Mouse (Mus musculus) lung, embryonic 15.5 days (tissue): ENCODE data around the gene Adamts18. TPM values are rescaled to one million over a fixed set of nuclear protein-coding genes. Genes with fewer than 3 reads are reported as not detected.

Experiments used
- ATAC-seq: fragments of 200-750 bp; cut with Nextera tagmentation; 2 replicates; pipeline ENCODE4 v1.8.0; 2017; ENCODE audit warnings: moderate number of reproducible peaks, borderline replicate concordance; ENCODE audit not compliant: low FRiP score, low TSS enrichment; ENCODE audit errors: extremely low read depth
- H3K27ac ChIP-seq: fragments of 300-500 bp; sonication (generic); 2 replicates; pipeline ENCODE4 v1.5.1; 2015; ENCODE audit warnings: moderate library complexity, mild to moderate bottlenecking, inconsistent platforms
- H3K27me3 ChIP-seq: fragments of 300-500 bp; sonication (generic); 2 replicates; pipeline ENCODE4 v1.6.1; 2015; ENCODE audit warnings: inconsistent platforms
- H3K36me3 ChIP-seq: fragments of 300-500 bp; sonication (generic); 2 replicates; pipeline ENCODE4 v1.6.1; 2015; ENCODE audit warnings: inconsistent platforms
- H3K4me1 ChIP-seq: fragments of 300-500 bp; sonication (generic); 2 replicates; pipeline ENCODE4 v1.6.1; 2015; ENCODE audit warnings: inconsistent platforms
- H3K4me2 ChIP-seq: fragments of 300-500 bp; sonication (generic); 2 replicates; pipeline ENCODE4 v1.6.1; 2015; ENCODE audit warnings: inconsistent platforms, mild to moderate bottlenecking, moderate library complexity
- H3K4me3 ChIP-seq: fragments of 300-500 bp; sonication (generic); 2 replicates; pipeline ENCODE4 v1.5.1; 2015; ENCODE audit warnings: mild to moderate bottlenecking, inconsistent platforms
- H3K9ac ChIP-seq: fragments of 300-500 bp; sonication (generic); 2 replicates; pipeline ENCODE4 v1.6.1; 2015; ENCODE audit warnings: inconsistent platforms
- H3K9me3 ChIP-seq: fragments of 300-500 bp; sonication (generic); 2 replicates; pipeline ENCODE4 v1.6.1; 2016; ENCODE audit warnings: inconsistent platforms
- WGBS: fragments of 180-500 bp; shearing (Covaris S2); methylation state at CpG from one replicate; pipeline ENCODE4 v1.1.7; 2015; 5-methylcytosine and 5-hydroxymethylcytosine counted together
- polyA plus RNA-seq: library from polyadenylated mRNA; unstranded; fragments of >200 nt; fragmentation: Nextera tagmentation; extraction: Ambion mirVana; gene quantifications from 2 replicates; pipeline ENCODE4 v1.2.1, GENCODE M21; 2015

The Adamts18 gene
- polyA plus RNA-seq, 1 experiment from 2014 or later, result 10.7 TPM

DNA sequence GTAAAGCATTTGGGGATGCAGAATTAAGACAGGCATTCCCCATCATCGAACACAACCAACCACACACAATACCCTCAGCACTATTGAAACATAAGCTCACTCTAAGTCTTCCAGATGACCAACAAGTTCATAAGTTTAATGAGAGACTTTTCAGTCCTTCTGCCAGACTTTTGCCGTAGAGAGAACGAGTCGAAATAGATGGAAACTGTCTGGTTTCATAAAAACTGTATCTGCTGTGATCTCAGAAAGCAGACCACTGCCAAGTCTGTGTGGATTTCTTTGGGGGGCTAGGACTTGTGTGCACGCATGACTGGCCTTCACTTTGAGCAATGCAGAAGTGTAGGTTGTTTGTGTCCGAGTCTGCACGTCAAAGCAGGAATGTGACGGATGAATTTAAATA lies 123.2 kb downstream of the Adamts18 start:
- ATAC-seq, result no peak
- H3K27me3 ChIP-seq, result no peaks in the 10 kb centered on the region
- no peak overlapping the region for H3K4me2 ChIP-seq
- H3K4me1 ChIP-seq, result peaks cover 15% of the 10 kb centered on the region
- H3K4me3 ChIP-seq, result no peak overlapping the region
- no peak overlapping the region for H3K9ac ChIP-seq
- no peaks in the 10 kb centered on the region for H3K9me3 ChIP-seq
- H3K36me3 ChIP-seq, result no peaks in the 10 kb centered on the region
- WGBS, result 41% methylated on average over 8 of the region's 8 CpGs
- H3K27ac ChIP-seq, result no peak overlapping the region

DNA sequence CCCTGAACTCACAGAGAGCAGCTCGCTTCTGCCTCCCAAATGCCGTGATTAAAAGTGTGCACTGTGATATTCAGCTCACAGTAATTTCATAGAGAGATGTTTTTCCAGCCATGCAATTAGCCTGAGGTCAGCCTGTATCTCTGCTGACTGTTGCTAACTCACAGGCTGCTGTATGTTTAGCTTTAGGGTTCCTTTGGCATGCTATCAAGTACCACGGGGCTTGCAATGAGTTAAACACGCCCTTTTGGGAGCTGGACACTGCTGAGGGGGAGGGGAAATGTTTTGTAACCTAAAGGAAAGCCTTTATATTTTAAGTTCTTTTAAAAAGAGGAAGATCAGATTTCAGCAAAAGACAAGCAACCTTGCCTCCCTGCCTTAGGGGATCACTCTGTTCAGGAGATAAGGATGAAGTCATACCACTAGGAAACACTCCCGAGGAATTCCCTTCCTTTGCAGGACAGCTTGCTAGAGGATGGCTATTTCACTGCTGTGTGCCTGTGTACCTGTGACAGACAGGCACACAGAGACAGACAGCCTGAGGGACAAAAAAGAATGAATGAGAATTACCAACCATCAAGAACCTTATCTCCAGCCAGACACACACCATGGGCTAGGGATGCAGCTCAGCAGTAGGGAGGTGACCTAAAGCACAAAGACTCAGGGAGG lies 124.5 kb downstream of the Adamts18 start:
- Histone ChIP-seq H3K4me3 (no peak overlapping the region), H3K9me3 (no peaks in the 10 kb centered on the region), H3K9ac (no peak overlapping the region), H3K4me1 (peaks cover 15% of the 10 kb centered on the region), H3K4me2 (no peak overlapping the region), H3K36me3 (no peaks in the 10 kb centered on the region), H3K27ac (no peak overlapping the region), H3K27me3 (no peaks in the 10 kb centered on the region)
- 26% methylated on average over 5 of the region's 5 CpGs for WGBS
- peak; percentile 55; the same call in 1 of the 2 replicates for ATAC-seq

DNA sequence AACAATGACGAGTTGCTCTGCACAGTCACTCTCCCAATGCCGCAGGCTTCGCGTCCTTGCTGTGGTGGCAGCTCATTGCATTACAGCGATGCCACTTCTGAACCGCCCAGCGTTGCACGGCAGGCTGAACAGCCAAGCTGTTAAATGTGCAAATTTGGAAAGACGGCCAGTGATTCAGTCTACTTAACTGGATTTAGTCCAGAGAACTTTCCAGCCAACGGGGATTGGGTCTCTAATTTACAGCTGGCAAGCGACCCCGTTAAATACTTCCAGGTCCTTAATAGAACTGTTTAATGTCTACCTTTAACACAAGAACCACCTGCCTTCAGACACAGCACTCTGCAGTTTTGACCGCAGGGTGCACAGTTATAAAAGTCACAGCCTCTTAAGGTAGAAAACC lies 127.1 kb downstream of the Adamts18 start:
- WGBS, result 83% methylated on average over 13 of the region's 13 CpGs
- no peak for ATAC-seq
- H3K9me3 ChIP-seq, result no peaks in the 10 kb centered on the region
- H3K4me3 ChIP-seq, result no peak overlapping the region
- H3K4me2 ChIP-seq, result no peak overlapping the region
- H3K9ac ChIP-seq, result no peak overlapping the region
- no peaks in the 10 kb centered on the region for H3K27me3 ChIP-seq
- H3K36me3 ChIP-seq, result no peaks in the 10 kb centered on the region
- H3K27ac ChIP-seq, result no peak overlapping the region
- peaks cover 15% of the 10 kb centered on the region for H3K4me1 ChIP-seq

DNA sequence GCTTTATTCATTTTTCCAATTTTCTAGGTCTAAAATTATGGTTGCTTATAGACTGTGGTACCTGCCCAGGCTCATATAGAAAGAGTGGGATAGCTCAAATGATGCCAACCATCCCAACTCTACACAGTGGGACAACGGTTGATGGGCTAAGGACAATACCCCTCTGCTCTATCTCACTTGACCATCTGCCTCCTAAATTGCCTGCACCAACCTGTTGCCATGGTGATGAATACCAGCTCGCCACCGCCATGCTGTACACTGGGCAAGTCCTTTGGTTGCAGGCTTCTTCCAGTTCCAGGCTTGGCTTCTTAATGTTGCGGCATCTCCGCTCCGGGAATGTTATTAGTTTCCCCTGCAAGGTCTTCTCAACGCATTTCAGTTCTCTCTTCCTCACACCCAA lies 143.6 kb downstream of the Adamts18 start:
- Histone ChIP-seq H3K27me3 (no peaks in the 10 kb centered on the region), H3K27ac (no peak overlapping the region), H3K9ac (no peak overlapping the region), H3K36me3 (no peaks in the 10 kb centered on the region), H3K4me1 (no peaks in the 10 kb centered on the region), H3K4me2 (no peak overlapping the region), H3K9me3 (no peaks in the 10 kb centered on the region), H3K4me3 (no peak overlapping the region)
- ATAC-seq, result no peak
- WGBS, result 78% methylated on average over 7 of the region's 7 CpGs

DNA sequence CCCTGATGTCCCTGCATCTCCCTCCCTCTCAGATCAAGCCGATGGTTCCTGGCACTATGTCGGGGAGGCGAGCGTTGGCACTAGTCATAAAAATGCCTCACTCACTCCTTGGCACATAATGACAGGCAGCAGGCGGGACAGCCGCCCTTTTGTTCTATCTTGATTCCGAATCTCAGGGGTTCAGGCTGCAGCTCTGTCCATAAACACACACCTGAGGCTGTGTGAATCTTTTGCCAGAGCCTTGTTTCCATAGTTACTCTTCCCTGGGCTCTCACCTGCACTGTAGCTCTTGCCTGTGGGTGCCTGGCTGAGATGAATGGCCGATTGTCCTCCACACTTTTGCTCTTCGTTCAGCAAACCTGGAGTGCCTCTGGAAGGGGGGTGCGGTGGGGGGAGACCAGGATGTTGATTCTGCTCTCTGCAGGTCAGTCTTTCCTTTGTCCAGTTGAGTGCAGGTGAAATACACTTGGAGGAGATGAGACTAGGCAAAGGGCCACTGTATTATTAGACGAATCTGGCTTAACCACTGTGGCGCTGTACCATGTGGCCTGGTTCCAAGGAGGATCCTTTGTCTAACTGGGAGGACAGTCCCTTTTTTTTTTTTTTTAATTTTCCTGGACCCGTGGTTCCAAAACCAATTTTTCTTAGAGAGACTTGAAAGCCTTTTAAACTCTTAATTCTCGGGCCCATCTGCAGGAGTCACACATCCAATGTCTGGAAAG lies 156.8 kb downstream of the Adamts18 start:
- no peaks in the 10 kb centered on the region for H3K9me3 ChIP-seq
- H3K4me1 ChIP-seq, result peaks cover 9% of the 10 kb centered on the region; the same call in 1 of the 2 replicates
- ATAC-seq, result peak; percentile 84

DNA sequence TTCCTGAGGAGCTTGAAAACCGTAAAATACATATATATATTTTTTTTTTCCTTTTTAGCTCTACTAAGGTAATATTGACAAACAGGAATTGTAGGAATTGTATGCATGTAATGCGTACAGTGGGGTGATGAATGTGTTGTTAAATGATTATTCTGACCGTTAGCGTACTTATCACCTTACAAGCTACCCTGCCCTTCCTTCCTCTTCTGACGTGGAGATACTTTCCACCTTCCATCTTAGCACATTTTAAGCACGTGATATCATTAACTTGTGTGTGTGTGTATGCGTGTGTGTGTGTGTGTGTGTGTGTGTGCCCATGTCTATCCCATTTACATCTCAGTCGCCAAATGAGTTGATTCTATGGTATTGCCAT lies 160.0 kb downstream of the Adamts18 start:
- no peak overlapping the region for H3K4me3 ChIP-seq
- no peaks in the 10 kb centered on the region for H3K36me3 ChIP-seq
- H3K9me3 ChIP-seq, result no peaks in the 10 kb centered on the region
- H3K9ac ChIP-seq, result no peak overlapping the region
- H3K27ac ChIP-seq, result peak overlapping the region; percentile 48
- peak overlapping the region; percentile 33 for H3K4me2 ChIP-seq
- no peaks in the 10 kb centered on the region for H3K27me3 ChIP-seq
- no peak for ATAC-seq
- WGBS, result 62% methylated on average over 8 of the region's 8 CpGs
- H3K4me1 ChIP-seq, result 0 out of 2 replicates have a peak, but pooled peaks cover 9% of the 10 kb centered on the region

More for the DNA sequence above, 156.8 kb downstream of the Adamts18 start:
- H3K4me3 ChIP-seq, result no peak overlapping the region
- H3K27me3 ChIP-seq, result no peaks in the 10 kb centered on the region
- H3K4me2 ChIP-seq, result peak overlapping the region; percentile 13; the same call in 1 of the 2 replicates
- no peaks in the 10 kb centered on the region for H3K36me3 ChIP-seq
- WGBS, result 43% methylated on average over 14 of the region's 14 CpGs
- peak overlapping the region; percentile 81 for H3K27ac ChIP-seq
- no peak overlapping the region for H3K9ac ChIP-seq

DNA sequence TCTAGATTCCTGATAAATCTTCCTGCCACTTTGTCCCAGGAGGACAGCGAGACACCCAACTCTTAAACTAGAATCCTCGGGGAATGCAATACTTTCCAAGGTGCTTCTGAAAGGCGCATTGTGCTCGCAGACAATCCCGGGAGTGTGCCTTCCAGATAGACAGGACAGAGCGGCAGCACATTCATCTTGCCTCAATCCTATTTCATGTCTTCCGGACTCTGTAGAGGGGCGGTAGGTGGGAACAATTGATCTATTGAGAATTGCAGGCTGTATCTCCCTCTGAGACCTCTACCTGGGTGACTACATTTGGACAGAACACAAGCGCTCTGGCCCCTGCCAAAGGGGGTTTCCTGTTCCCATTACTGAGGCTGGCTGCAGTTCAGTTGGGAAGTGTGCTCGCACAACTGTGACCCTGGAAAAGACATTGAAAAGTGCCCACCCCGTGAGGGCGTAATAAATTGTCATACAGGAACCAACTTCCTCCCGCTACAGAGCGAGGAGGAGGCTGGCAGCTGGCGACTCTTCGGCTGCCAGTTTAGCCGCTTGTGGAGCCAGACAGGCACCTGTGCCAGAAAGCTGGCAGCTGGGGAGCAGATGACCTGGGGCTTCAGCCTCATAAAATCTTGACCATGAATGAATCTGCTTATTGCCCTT lies 160.5 kb downstream of the Adamts18 start:
- Histone ChIP-seq H3K9ac (no peak overlapping the region), H3K4me2 (peak overlapping the region; percentile 33), H3K36me3 (no peaks in the 10 kb centered on the region), H3K9me3 (no peaks in the 10 kb centered on the region), H3K27ac (peak overlapping the region; percentile 48), H3K4me3 (no peak overlapping the region), H3K4me1 (0 out of 2 replicates have a peak, but pooled peaks cover 9% of the 10 kb centered on the region), H3K27me3 (no peaks in the 10 kb centered on the region)
- WGBS, result 39% methylated on average over 17 of the region's 17 CpGs
- no peak for ATAC-seq

DNA sequence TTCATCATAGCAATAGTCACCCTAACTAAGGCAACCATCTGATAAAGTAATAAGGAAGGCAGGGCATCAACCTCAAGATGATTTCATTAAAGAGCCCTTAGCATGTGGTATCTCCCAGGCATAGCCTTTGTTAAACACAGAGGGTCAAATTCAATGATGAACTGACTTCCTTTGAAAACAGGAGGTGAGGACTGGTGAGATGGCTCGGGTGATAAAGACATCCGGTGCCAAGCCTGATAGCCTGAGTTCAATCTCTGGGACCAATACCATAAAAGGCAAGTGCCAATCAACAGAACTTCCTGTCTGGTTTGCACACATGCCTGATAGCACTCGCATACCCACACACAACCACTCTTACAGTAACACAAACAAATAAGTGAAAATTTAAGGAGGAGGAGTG lies 169.2 kb downstream of the Adamts18 start:
- no peak for ATAC-seq

DNA sequence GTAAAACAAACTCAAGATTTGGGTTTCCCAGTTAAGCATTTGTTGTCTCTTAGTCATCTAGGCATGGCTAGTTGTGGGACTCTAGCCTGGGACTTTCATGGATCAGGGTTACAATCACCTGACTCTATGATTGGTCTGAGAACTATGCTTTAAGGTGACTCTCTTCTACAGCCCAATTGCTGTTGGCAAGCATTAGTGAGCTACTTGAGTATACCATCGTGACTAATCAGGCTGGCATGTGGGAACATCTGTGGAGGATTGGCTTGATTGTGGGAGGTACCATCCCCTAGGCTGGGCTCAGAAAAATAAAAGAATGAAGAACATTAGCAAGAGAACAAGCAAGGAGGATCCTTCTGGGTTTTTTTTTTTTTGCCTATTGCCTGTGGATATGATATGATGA lies 171.7 kb downstream of the Adamts18 start:
- WGBS, result 94% methylated on average over 1 of the region's 1 CpGs
- Histone ChIP-seq H3K9me3 (no peaks in the 10 kb centered on the region), H3K36me3 (no peaks in the 10 kb centered on the region), H3K9ac (no peak overlapping the region), H3K4me3 (no peak overlapping the region), H3K4me1 (peaks cover 7% of the 10 kb centered on the region; the same call in 1 of the 2 replicates), H3K4me2 (no peak overlapping the region), H3K27me3 (no peaks in the 10 kb centered on the region), H3K27ac (no peak overlapping the region)
- ATAC-seq, result no peak

More for the DNA sequence above, 169.2 kb downstream of the Adamts18 start:
- WGBS, result 38% methylated on average over 3 of the region's 3 CpGs
- no peak overlapping the region for H3K4me2 ChIP-seq
- no peaks in the 10 kb centered on the region for H3K27me3 ChIP-seq
- no peaks in the 10 kb centered on the region for H3K9me3 ChIP-seq
- no peaks in the 10 kb centered on the region for H3K36me3 ChIP-seq
- H3K27ac ChIP-seq, result no peak overlapping the region
- no peak overlapping the region for H3K4me3 ChIP-seq
- no peak overlapping the region for H3K9ac ChIP-seq
- peaks cover 6% of the 10 kb centered on the region; the same call in 1 of the 2 replicates for H3K4me1 ChIP-seq

DNA sequence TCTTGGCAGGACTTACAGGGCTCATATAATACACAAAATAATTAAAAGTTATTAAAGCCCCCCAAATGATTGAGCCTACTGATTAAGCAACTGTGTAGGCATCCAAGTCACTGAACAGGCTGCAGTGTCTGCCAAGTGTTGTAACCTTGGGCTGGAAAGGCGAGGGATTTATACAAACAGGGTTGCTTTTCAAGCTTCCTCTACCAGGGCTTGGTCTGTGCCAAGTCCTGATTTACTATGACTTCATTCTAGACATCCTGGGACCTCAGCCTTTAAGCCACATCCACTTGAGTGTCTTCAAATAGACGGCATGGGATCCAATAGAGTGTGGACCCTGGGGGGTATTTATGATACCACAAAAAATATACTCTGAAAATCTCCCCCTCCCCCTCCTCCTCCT lies 173.3 kb downstream of the Adamts18 start:
- ATAC-seq, result peak; percentile 55; the same call in 1 of the 2 replicates
- Histone ChIP-seq H3K4me1 (peaks cover 7% of the 10 kb centered on the region; the same call in 1 of the 2 replicates), H3K27ac (no peak overlapping the region), H3K36me3 (no peaks in the 10 kb centered on the region), H3K4me2 (no peak overlapping the region), H3K4me3 (no peak overlapping the region), H3K9ac (no peak overlapping the region), H3K27me3 (no peaks in the 10 kb centered on the region), H3K9me3 (no peaks in the 10 kb centered on the region)
- WGBS, result 31% methylated on average over 2 of the region's 2 CpGs

DNA sequence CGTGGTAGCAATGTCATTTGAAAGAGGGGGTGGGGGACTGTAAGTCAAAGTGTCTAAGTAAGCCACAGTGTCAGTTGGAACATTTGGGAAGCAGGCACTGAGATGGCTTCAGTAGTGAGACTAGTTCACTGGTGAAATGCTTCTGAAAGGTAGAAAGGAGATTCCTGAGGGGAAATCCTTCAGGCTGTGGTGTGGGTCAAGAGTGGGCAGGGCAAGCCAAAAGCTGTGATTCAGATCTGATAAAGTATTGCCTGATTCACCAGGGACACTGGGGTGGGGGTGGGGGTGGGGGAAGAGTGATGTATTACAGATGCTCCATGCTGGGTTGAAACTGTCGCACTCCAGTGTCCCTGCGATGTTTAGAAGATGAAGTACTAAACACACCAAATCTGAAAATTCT lies 173.9 kb downstream of the Adamts18 start:
- H3K27ac ChIP-seq, result no peak overlapping the region
- H3K27me3 ChIP-seq, result no peaks in the 10 kb centered on the region
- H3K36me3 ChIP-seq, result no peaks in the 10 kb centered on the region
- H3K4me2 ChIP-seq, result no peak overlapping the region
- 38% methylated on average over 3 of the region's 3 CpGs for WGBS
- no peaks in the 10 kb centered on the region for H3K9me3 ChIP-seq
- ATAC-seq, result peak; percentile 8; the same call in 1 of the 2 replicates
- peaks cover 7% of the 10 kb centered on the region; the same call in 1 of the 2 replicates for H3K4me1 ChIP-seq
- H3K4me3 ChIP-seq, result no peak overlapping the region
- H3K9ac ChIP-seq, result no peak overlapping the region

DNA sequence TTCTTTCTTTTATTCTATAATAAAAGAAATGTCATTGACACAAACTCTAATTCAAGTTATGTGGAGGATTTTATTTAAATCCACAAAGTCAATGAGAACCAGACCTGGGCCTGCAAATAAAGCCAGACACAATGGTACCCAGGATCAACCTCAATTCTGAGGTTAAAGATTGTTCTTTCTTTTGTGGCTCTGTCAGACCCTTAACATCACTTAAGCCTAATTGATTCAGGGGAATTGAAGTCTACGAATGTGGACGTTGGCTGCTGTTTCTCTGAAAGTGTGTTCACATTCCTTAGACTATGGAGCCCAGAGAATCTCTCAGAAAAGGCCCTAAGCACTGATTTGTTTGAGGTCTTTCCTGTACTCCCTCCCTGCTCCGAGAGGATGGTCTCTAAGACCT lies 175.2 kb downstream of the Adamts18 start:
- Histone ChIP-seq H3K9ac (no peak overlapping the region), H3K36me3 (no peaks in the 10 kb centered on the region), H3K27me3 (no peaks in the 10 kb centered on the region), H3K27ac (no peak overlapping the region), H3K4me3 (no peak overlapping the region), H3K4me2 (no peak overlapping the region), H3K4me1 (peaks cover 7% of the 10 kb centered on the region; the same call in 1 of the 2 replicates), H3K9me3 (no peaks in the 10 kb centered on the region)
- WGBS, result 48% methylated on average over 3 of the region's 3 CpGs
- no peak for ATAC-seq
